Mouse (Mus musculus): ENCODE data around the gene Mrgprh.

GRCm38 (mm10) chr17:12847736-12848135, 28.1 kb upstream of the Mrgprh start:
- no peak for TF ChIP-seq CTCF (IDR thresholded peaks at IDR 0.05; ENCODE audit: low read depth, low read length)
- no peak for TF ChIP-seq POLR2A (IDR thresholded peaks at IDR 0.05; ENCODE audit: insufficient read depth, low read length)
- TF ChIP-seq EP300 (IDR thresholded peaks at IDR 0.05; ENCODE audit: insufficient read depth, low read depth, low read length) = 0 out of 2 replicates have a peak, but pooled peaks have one; percentile 30

Data from ES-Bruce4 (cell line).